8 mouse cellular contexts compared by ENCODE assay signal in genomic region chrX:70364661-70365613, GRCm38 (mm10). TPM values are rescaled to one million over a fixed set of nuclear protein-coding genes. Genes with fewer than 3 reads are reported as not detected.
DNase-seq lines count a peak whose midpoint lies in the region; ATAC-seq lines count a peak whose summit lies in the region.

TSS of gene Ids (minus strand) at chrX:70365084.

- H3K36me3 ChIP-seq in hindbrain, embryonic 16.5 days (ENCODE audit: control insufficient read depth, insufficient read depth, low read length): no peaks in the 10 kb centered on the region; the same call in 1 of the 2 replicates
- no peaks in the 10 kb centered on the region for H3K36me3 ChIP-seq in macrophage (ENCODE audit: inconsistent target)

- H3K4me1 ChIP-seq in hindbrain, embryonic 16.5 days (ENCODE audit: control insufficient read depth, insufficient read depth, low read depth, low read length): no peaks in the 10 kb centered on the region; the same call in 1 of the 2 replicates

- peak within 1 kb of the TSS; percentile 58 for H3K4me3 ChIP-seq in hindbrain, embryonic 16.5 days (ENCODE audit: low read length)
- H3K4me3 ChIP-seq in macrophage (ENCODE audit: inconsistent target): peak within 1 kb of the TSS; percentile 52

- peak; percentile 87 for DNase-seq in T-cell, adult 2 months (ENCODE audit: low spot score)
- peak; percentile 79 to 87 for DNase-seq in cerebellum, postnatal 36 days
- peak; percentile 85 for DNase-seq in gastrocnemius, adult 18-20 months (ENCODE audit: low spot score)
- DNase-seq in left cerebral cortex, adult 18-20 months (ENCODE audit: low spot score in 2 of 2): peak; percentile 78 to 82
- DNase-seq in right cerebral cortex, adult 18-20 months: peak; percentile 90
- peak; percentile 18 for DNase-seq in urinary bladder, postnatal 10 days (ENCODE audit: low spot score)

- 19% methylated on average over 38 of the region's 45 CpGs for WGBS in hindbrain, embryonic 16.5 days
- 18% methylated on average over 45 of the region's 45 CpGs for WGBS in macrophage (ENCODE audit: missing documents)

- peak within 1 kb of the TSS; percentile 76 for H3K27ac ChIP-seq in hindbrain, embryonic 16.5 days (ENCODE audit: low read depth, low read length)
- no peak within 1 kb of the TSS for H3K27ac ChIP-seq in macrophage

- no peaks in the 10 kb centered on the region for H3K27me3 ChIP-seq in hindbrain, embryonic 16.5 days (replicated peaks; ENCODE audit: control insufficient read depth, insufficient read depth, low read length)

- H3K9me3 ChIP-seq in hindbrain, embryonic 16.5 days (ENCODE audit: control insufficient read depth, low read length): no peaks in the 10 kb centered on the region

- H3K9ac ChIP-seq in hindbrain, embryonic 16.5 days (ENCODE audit: low read depth, low read length): peak within 1 kb of the TSS; percentile 71

- no peaks in the 10 kb centered on the region for H3K79me2 ChIP-seq in macrophage (ENCODE audit: inconsistent target)

- H3K4me2 ChIP-seq in hindbrain, embryonic 16.5 days (ENCODE audit: low read length): peak within 1 kb of the TSS; percentile 60

- peak; percentile 98 for ATAC-seq in hindbrain, embryonic 16.5 days

RNA-seq across cellular contexts. Expression of gene Ids, which starts in this region (rescaled TPM):
- total RNA-seq in gastrocnemius, adult 18-20 months (2021): 10 to 100 TPM; 15.7 to 17.5 TPM
- polyA plus RNA-seq in hindbrain, embryonic 16.5 days (2015; fragmentation: Nextera tagmentation; extraction: Ambion mirVana): 14.5 and 17.7 TPM in 2 replicates
- total RNA-seq in left cerebral cortex, adult 18-20 months (2021): 100 to 1,000 TPM; 324 to 348 TPM
- 10 to 100 TPM in 4 of 26 experiments, 1 to 10 TPM in 22; 1.9 to 14.8 (median 6.0) TPM for total RNA-seq in macrophage (2018; cell fraction: chromatin; rRNA removed)
- total RNA-seq in macrophage (2018; cell fraction: cytosol; rRNA removed): 10 to 100 TPM; 39.6 to 58.4 (median 50.4) TPM
- 10 to 100 TPM; 12.1 to 58.1 (median 27.1) TPM for total RNA-seq in macrophage (2018; cell fraction: nucleus; rRNA removed)
- polyA plus RNA-seq in macrophage (2018): 32.6 to 38.0 TPM (median 34.4 TPM) in 3 replicates

Comparison
In these comparisons a context has a peak if more than half of its experiments do, and no peak if none do; other contexts are left out.
1. RNA of gene Ids (total RNA-seq): 324 to 348 TPM in left cerebral cortex, adult 18-20 months; 15.7 to 17.5 TPM in gastrocnemius, adult 18-20 months; every median in the first group is over 10 times any median in the second.
2. DNase-seq: peak in every context shown above with its lines; median percentile 90 in right cerebral cortex, adult 18-20 months; 87 in T-cell, adult 2 months; 85 in gastrocnemius, adult 18-20 months; 83 in cerebellum, postnatal 36 days; 80 in left cerebral cortex, adult 18-20 months; 18 in urinary bladder, postnatal 10 days.